Mouse (Mus musculus): ENCODE measurements around the gene Dock6. TPM values are rescaled to one million over a fixed set of nuclear protein-coding genes. Genes with fewer than 3 reads are reported as not detected.
A peak's percentile ranks its signal among the peaks of the same experiment; 100 is the strongest.

The Dock6 gene
- total RNA-seq, 4 experiments from 2014 or later, result 14.6 to 19.8 (median 16.8) TPM

- no peak for DNase-seq (ENCODE audit: low spot score in 2 of 2)
Measured at GRCm38 (mm10) chr9:21846755-21847341, 5.6 kb downstream of the Dock6 start.

- no peak for DNase-seq (ENCODE audit: low spot score in 2 of 2)
Measured at GRCm38 (mm10) chr9:21845381-21846080, 6.9 kb downstream of the Dock6 start.

- DNase-seq (ENCODE audit: low spot score in 2 of 2), result peak in 1 of 2 experiments; percentile 48
Measured at GRCm38 (mm10) chr9:21843086-21843485, 9.3 kb downstream of the Dock6 start.

- no peak for DNase-seq (ENCODE audit: low spot score in 2 of 2)
Measured at GRCm38 (mm10) chr9:21842391-21842790, 10.0 kb downstream of the Dock6 start.

GRCm38 (mm10) chr9:21841340-21841739 is 11.1 kb downstream of the Dock6 start:
- no peak for DNase-seq (ENCODE audit: low spot score in 2 of 2)

GRCm38 (mm10) chr9:21840115-21840787 is 12.2 kb downstream of the Dock6 start:
- DNase-seq (ENCODE audit: low spot score in 2 of 2), result no peak

GRCm38 (mm10) chr9:21837690-21838089 is 14.7 kb downstream of the Dock6 start:
- no peak for DNase-seq (ENCODE audit: low spot score in 2 of 2)

- no peak for DNase-seq (ENCODE audit: low spot score in 2 of 2)
Measured at GRCm38 (mm10) chr9:21835258-21835912, 17.1 kb downstream of the Dock6 start, which contains the start of gene Angptl8. Gene Angptl8, plus strand, starts transcription at chr9:21835510.

GRCm38 (mm10) chr9:21831558-21832240 is 20.7 kb downstream of the Dock6 start:
- DNase-seq (ENCODE audit: low spot score in 2 of 2), result no peak

- DNase-seq (ENCODE audit: low spot score in 2 of 2), result no peak
Measured at GRCm38 (mm10) chr9:21830936-21831335, 21.5 kb downstream of the Dock6 start.

GRCm38 (mm10) chr9:21830461-21830850 is 22.0 kb downstream of the Dock6 start:
- DNase-seq (ENCODE audit: low spot score in 2 of 2), result no peak

- no peak for DNase-seq (ENCODE audit: low spot score in 2 of 2)
Measured at GRCm38 (mm10) chr9:21829834-21830460, 22.5 kb downstream of the Dock6 start.

GRCm38 (mm10) chr9:21824366-21824765 is 28.1 kb downstream of the Dock6 start:
- no peak for DNase-seq (ENCODE audit: low spot score in 2 of 2)

GRCm38 (mm10) chr9:21823957-21824356 is 28.5 kb downstream of the Dock6 start:
- no peak for DNase-seq (ENCODE audit: low spot score in 2 of 2)

GRCm38 (mm10) chr9:21822686-21823085 is 29.7 kb downstream of the Dock6 start:
- no peak for DNase-seq (ENCODE audit: low spot score in 2 of 2)

- no peak for DNase-seq (ENCODE audit: low spot score in 2 of 2)
Measured at GRCm38 (mm10) chr9:21820183-21820582, 32.3 kb downstream of the Dock6 start.

GRCm38 (mm10) chr9:21819181-21819729 is 33.2 kb downstream of the Dock6 start:
- DNase-seq (ENCODE audit: low spot score in 2 of 2), result no peak

- no peak for DNase-seq (ENCODE audit: low spot score in 2 of 2)
Measured at GRCm38 (mm10) chr9:21818561-21818960, 33.9 kb downstream of the Dock6 start.

GRCm38 (mm10) chr9:21818125-21818524 is 34.3 kb downstream of the Dock6 start:
- no peak for DNase-seq (ENCODE audit: low spot score in 2 of 2)

GRCm38 (mm10) chr9:21816716-21817305 is 35.6 kb downstream of the Dock6 start:
- no peak for DNase-seq (ENCODE audit: low spot score in 2 of 2)

All from left cerebral cortex, adult 8-10 months (tissue).